Mouse (Mus musculus) neutrophil, adult 83 days (primary cell): ENCODE measurements around the gene Abcf1. TPM values are rescaled to one million over a fixed set of nuclear protein-coding genes. Genes with fewer than 3 reads are reported as not detected.

Experiments used
- total RNA-seq, 2 experiments: library from RNA; stranded (reverse); gene quantifications; one replicate each; pipeline ENCODE4 v1.2.4; 2023

Abcf1 gene
- 10 to 100 TPM; 62.8 to 64.8 TPM for total RNA-seq

DNA sequence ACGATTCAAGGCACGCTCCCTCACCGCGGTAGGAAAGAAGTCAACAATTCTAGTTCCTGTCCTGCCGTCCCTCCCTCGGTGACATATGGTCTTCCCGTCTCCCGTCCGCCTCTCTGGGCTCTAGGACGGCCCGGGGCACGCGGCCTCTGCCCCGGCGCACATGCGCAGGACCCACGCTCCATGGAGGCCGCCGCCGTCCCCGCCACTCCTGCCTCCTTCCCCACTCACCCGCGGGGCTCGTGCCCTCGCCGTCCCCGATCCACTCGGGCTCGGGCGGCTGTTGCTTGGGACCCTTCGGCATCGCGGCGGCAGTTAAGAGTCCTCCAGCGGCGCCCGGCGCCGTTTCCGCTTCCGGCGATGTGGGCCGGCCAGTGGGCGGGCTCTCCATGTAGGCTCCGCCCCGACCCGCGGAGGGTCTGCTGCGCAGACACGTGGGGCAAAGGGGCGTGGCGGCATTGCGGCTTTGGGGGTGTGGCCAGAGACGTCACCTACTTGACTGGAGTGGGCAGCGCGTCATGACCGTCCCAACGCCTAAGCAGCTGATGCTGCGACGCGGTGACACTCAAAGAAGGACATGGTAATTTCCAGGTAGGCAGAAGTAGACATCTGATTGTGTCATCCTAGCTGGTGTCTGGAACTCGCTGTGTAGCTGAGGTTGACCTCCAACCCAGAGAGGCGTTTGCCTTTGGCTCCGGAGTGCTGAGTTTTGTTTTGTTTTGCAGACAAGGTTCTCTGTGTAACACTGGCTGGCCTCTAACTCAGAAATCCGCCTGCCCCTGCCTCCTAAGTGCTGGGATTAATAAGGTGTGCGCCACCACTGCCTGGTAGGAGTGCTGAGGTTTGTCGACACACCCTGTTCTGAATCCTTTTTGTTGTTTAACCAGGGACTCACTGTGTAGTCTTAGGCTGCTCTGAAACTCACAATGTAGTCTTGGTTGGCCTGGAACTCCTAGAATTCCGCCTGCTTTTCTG, at the start of gene Abcf1:
Abcf1 (minus strand) TSS at position 344 of the 972 bp plus-strand sequence.

DNA sequence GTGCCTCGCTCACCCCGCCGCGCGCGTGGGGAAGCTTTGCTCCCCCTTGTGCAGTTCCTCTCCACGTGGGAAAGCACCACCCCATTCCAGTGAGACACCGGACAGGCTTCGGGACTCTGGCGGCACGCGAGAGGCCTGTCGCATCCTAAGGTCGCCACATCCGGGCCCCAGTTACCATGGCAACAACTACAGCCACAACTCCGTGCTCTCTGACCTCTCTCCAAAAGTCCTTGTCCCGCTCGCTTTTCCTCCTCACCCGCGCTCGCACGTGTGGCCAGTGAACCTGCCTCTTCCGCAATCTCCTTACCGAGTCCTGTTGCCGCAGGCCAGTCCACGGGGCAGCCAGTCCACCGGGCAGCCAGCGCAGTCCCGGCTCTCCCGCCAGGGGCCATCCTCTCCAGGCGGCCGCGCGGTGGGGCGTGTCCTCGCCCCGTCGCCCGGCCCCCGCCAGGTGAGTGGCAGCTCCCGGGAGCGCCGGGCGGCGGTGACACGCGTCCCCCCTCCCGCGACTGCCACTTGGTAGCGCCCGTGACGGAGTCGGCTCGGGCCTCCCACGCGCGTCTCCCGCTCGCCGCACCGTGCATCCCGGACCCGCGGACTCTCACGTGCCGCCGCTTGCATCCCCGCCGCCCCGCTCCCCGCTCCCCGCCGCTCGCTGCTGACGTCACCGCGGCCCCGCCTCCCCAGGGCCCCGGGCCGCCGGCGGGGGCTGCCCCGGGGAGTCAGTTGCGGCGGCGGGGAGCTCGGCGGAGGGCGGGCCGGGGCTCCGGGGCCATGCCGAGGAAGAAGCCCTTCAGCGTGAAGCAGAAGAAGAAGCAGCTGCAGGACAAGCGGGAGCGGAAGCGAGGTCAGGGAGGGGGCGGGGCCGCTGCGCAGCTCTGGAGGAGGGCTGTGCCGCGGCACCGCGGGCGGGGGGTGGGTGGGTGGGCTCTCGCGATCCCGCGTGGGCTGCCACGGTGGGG, 10.1 kb upstream of the Abcf1 start, which contains the start of the genes Gnl1 and Prr3:
Gnl1 (plus strand) TSS at position 451 of the 962 bp plus-strand sequence.
Prr3 (minus strand) TSS at position 836 of the 962 bp plus-strand sequence.

DNA sequence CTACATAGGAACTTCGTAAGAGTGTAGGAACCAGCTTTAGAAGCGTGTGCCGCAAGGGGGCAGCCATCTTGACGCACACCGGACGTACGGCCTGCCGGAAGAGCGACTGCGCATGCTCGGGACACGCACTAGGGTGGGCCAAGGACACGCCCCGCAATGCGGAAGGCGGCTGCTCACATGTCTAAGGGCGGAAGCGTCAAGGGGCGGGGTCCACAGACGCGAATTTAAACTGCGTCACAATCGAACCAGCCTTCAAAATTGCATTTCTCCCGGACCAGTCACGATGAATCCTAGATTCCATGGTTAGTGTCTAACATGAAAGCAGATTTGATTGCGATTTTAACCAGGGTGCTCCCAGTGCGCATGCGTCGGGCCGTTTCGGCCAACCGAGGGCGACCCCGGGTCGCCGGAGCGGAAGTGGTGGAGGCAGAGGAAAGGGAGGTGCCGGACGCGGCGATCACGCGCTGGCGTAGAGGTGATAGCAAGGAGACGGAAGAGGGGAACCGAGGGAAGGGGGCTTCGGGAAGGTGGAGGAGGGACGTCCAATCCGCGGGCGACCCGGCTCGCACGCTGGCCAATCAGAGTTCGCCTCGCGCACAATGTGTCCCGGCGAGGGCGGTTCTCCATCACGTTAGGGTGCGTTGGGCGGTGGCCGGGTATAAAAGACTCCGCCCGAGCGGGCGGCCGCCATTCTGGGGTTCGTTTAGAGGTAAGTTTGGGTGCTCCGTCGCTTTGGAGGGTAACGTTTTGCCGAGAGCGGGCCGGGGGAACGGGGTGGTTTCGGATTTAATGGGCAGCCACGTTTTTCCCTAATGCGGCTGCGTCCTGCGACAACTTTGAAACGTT, 53.0 kb downstream of the Abcf1 start, which contains the start of the genes Mrps18b and Ppp1r10:
Mrps18b (minus strand) TSS at position 93 of the 846 bp plus-strand sequence.
Ppp1r10 (plus strand) TSS at position 138 of the 846 bp plus-strand sequence.

DNA sequence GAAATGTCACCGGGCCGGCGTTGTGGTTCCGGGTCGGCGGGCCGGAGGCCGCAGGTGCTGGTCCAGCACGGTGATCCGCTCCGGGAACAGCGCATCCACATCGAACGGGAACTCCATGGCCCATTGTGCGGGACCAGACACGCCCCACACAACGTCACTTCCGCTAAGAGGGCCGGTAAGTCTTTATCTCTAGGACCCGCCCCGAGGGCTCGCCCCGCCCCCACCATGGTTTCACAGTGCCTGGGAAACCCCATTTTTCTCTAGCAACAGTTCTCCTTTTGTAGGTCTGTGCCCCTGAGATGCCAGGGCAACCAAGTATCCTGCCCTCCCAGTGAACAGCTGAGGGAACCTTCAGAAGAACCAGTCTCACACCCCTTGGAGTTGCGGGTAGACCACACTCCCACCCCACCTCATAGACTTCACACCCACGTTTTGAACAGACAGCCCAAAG, 59.6 kb downstream of the Abcf1 start, which contains the start of gene Atat1:
Atat1 (minus strand) TSS at position 157 of the 451 bp plus-strand sequence.

Other genes with a start within 250 kb of the Abcf1 start
- 100 to 1,000 TPM; 101 to 116 TPM for gene Ier3, start 148.1 kb downstream of the Abcf1 start, total RNA-seq
- gene Flot1, start 146.5 kb downstream of the Abcf1 start, total RNA-seq: 100 to 1,000 TPM; 163 to 179 TPM
- 100 to 1,000 TPM; 489 to 531 TPM for gene Tubb5, start 131.5 kb downstream of the Abcf1 start, total RNA-seq
- gene Mdc1, start 128.2 kb downstream of the Abcf1 start, total RNA-seq: 10 to 100 TPM; 37.2 to 40.1 TPM
- 10 to 100 TPM; 41.2 to 45.3 TPM for gene Nrm, start 108.4 kb downstream of the Abcf1 start, total RNA-seq
- 100 to 1,000 TPM; 261 to 289 TPM for gene Ppp1r18, start 104.2 kb downstream of the Abcf1 start, total RNA-seq
- 10 to 100 TPM; 66.1 to 74.8 TPM for gene Dhx16, start 89.9 kb downstream of the Abcf1 start, total RNA-seq
- gene 2310061I04Rik, start 72.3 kb downstream of the Abcf1 start, total RNA-seq: 10 to 100 TPM; 12.3 to 12.7 TPM
- 10 to 100 TPM; 13.7 to 14.9 TPM for gene Atat1, start 59.7 kb downstream of the Abcf1 start, total RNA-seq
- 10 to 100 TPM; 16.8 to 20.6 TPM for gene Mrps18b, start 53.4 kb downstream of the Abcf1 start, total RNA-seq
- 100 to 1,000 TPM; 215 to 217 TPM for gene Ppp1r10, start 53.3 kb downstream of the Abcf1 start, total RNA-seq
- gene Gnl1, start 10.1 kb upstream of the Abcf1 start, total RNA-seq: 10 to 100 TPM; 38.0 to 39.9 TPM
- 10 to 100 TPM; 20.8 to 21.4 TPM for gene Prr3, start 10.5 kb upstream of the Abcf1 start, total RNA-seq
- gene H2-T24, start 50.8 kb upstream of the Abcf1 start, total RNA-seq: 10 to 100 TPM; 34.1 to 43.9 TPM
- 100 to 1,000 TPM; 152 to 158 TPM for gene H2-T23, start 63.1 kb upstream of the Abcf1 start, total RNA-seq
- 10 to 100 TPM; 26.7 to 31.3 TPM for gene H2-T22, start 73.0 kb upstream of the Abcf1 start, total RNA-seq
- under 1 TPM in 1 of 2 experiments, not detected in 1; 0.35 TPM for gene Gm6034, start 73.2 kb upstream of the Abcf1 start, total RNA-seq
- 10 to 100 TPM; 28.3 to 31.6 TPM for gene Gm11127, start 88.6 kb upstream of the Abcf1 start, total RNA-seq
- gene Gm19684, start 151.9 kb upstream of the Abcf1 start, total RNA-seq: under 1 TPM in 1 of 2 experiments, not detected in 1; 0.31 TPM
- gene Gm7030, start 159.7 kb upstream of the Abcf1 start, total RNA-seq: 1 to 10 TPM; 1.4 to 1.5 TPM
- gene Gm8909, start 198.8 kb upstream of the Abcf1 start, total RNA-seq: not detected
- gene H2-T3, start 220.5 kb upstream of the Abcf1 start, total RNA-seq: not detected